Mouse (Mus musculus) cerebellum, adult 9-11 months (tissue): ENCODE data around the gene Ndp.

ENCODE experiments used
- DNase-seq: peaks from one replicate; pipeline ENCODE4 v3.0.0; 2022

The Ndp gene

DNA sequence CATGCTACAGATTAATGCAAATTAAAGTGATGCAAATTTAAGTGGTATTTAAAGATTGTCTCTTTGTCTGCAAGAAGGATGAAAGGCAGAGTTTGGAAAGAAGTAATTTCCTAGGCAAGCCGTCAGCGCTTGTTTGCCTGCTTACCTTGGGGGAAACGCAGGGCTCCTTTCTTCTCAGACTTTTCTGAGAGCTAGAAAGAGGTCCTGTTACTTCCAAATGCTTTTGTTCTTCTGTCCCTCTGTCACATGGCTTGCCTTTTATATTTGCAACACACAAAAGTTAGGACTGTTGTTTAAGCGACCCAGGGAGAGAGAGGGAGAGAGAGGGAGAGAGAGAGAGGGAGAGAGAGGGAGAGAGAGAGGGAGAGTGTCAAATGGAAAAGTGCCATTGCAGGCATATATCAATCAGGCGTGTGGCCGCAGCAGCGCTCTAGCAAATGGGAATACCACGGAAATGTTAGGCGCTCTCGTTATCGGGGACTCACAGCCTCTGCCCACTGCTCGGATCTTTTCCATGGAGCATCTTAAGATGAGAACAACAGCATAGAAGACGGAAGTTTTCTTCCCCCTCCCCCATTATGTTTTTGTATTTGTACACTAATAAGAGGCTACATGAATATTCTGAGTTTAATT lies at the start of gene Ndp:
TSS of gene Ndp (minus strand) at position 534 of the 633 bp plus-strand sequence.
- DNase-seq: peak; percentile 29

DNA sequence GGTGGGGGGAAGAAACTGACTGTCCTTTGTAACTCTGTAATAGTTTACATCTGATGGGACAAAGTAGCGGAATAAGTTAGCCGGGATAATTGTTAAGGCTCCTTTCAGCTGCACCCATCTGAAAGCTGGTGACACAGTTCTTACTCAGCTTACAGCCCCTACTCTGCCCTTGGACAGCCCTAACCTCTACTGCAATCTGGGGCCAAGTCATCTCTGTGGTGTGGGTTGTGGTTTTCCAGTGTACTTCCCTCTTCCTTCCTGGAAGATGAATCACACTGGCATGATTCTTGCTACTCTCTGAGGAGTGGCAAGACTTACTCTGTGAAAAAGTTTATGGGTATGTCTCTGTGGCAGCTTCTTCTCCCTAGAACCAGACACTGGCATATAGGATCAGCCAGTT lies 43.2 kb upstream of the Ndp start:
- no peak for DNase-seq

DNA sequence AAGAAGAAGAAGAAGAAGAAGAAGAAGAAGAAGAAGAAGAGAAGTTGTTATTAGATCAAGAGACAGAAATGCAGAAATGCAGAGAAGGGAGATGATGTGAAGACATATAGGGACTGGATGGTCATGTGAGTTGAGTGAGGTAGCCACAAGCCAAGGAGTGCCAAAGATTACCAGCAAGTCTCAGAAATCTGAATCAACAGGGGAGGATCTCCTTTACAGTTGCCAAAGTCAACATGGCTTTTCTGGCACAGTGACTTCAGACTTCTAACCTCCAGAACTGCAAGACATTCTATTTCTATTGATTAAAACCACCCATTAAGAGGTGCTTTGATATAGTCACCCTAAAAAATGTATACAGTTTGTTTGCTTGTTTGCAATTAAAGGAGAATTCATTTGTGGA lies 6.4 kb upstream of the Ndp start:
- no peak for DNase-seq

DNA sequence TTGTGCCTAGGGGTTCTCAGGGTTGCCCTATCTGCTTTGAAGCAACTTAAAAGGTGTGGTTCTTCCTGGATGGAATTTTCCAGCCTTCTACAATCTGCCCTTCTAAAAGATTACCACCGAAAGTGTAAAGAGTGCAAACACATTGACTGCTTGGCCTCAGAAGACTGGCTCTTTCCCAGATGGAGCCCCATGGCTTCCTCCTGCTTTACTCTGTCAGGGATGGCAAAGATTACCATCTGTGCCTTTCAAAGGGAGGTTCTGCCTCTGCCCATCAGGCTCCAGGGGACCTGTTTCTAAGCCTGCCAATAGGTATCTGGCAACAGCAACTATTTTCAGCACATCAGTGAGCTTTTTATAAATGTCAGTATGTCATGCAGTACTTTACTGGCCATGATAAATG lies 1.5 kb upstream of the Ndp start:
- DNase-seq: peak; percentile 89

DNA sequence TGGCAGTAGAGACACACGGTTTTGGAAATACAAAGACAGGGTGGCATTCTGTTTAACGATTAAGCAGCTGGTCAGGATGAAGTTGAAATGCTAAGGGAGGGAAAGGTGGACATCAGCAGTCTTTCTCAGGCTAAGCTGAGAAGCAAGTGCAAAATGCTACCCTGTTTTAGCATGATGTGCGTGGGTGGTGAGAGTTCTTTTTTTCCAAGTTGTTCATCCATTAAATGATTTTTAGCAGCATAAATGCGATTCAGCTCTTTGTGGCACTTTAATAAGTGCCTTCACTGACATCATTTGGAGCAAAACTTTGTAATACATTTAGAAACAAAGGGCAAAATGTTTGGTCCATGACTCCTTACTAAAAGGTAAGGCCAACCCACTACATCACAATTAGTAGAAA lies 337 bp upstream of the Ndp start:
- no peak for DNase-seq

DNA sequence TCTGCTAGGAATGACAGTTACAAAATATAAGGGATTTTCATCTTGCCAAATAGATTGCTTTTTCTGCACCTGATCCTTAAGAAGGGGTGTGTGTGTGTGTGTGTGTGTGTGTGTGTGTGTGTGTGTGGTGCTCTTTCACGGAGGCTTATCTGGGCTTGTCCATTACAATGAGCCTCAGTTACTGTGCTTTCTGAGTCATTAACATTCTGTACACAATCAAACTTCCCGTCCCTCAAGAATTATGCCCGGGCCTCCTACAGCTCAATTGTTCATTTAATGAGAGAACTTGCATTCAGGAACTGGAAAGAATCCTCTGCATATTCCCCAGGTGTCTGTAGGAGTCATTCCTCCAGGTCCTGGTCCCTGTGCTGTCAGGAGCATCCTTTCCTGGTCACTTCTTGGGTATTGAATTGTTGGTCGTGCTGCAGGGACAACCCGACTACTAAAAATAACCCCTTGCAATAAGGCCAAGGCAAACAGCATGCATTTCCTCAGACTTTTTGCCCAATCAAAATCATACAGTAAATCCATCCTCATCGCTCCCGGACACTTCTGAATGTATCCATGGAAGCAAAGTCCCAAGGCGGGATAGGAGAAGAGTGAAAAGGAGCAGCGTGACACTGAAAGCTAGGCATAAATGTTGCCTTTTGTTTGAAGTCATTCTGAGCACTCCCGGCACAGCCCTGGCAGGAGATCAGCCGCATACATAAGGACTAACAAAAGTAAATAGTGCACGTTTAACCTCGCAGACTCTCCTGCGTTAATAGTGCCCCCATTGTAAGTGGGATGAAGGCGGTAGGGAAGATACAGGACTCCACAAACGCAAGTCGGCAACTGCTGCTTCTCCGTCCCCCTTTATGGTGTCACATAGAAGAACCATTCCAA lies 1.1 kb downstream of the Ndp start:
- peak; percentile 60 for DNase-seq

DNA sequence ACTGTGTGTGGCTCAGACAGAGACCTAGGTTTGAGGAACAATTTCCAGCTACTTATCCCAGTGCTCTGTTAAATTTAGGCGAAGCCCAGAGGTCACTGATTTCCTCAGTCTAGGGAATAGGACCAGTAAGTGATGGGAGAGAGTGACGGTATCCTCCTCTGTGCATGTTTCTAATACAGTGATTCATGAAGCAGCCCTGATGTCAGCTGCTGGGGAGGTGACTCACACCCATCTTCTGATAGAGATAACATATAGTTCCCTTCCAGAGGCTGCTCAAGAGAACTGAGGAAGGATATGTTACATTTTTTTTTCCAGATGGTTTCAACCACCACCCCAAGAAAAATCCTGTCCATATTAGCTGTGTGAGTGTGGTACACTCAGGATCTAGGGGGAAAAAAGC lies 2.9 kb downstream of the Ndp start:
- no peak for DNase-seq

DNA sequence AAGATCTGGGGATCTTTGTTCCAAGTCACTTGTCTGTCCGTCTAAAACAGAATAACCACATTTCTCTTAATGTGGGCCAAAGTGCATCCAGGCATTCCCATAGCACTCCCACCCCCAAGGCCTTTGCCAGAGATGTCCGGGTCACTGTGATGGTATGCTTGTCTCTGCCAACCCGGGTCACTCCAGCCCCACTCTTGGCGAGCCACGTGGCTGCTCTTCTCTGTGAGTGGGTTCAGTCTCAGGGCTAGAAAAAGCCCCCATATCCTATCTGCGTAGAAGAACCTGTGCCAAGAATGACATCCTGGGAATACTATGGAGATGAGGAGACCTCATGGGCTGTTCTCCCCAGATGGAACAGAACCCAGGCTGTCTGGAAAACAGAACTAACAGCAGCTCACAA lies 4.0 kb downstream of the Ndp start:
- no peak for DNase-seq

DNA sequence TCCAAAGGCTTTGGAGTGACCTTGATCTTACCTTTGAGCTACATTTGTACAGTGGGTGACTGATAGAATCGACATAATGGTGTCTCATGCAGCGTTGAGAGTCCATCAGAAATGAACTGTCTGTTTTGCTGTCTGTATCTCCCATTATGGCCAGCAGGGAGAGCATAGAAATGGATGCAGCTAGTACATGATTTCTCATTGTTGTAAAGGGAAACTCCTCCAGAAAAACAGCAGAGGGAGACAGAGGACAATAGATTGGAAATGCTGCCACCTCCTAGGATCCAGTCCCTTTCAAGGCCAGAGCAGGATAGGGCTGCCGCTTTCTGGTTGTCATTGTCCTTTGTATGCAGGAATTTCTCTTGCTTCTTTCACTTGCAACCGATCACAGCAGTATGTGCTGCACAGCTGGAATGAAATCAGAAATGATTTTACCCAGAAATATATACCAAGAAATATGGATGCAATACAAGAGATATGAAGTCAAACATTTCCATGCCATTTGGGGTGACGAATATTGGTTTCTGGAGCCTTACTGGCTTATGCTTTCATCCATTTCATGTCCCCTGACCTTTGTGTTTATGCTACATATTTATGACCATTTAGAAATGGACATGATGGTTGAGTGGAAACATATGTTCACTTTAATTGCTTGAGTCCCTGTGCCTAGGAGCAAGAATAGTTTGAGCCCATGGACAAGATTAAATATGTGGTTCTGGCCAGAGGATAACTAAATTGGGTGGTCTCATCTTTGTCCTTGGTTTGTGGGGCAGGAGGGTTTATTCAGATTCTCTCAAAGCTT lies 17.0 kb downstream of the Ndp start:
- peak; percentile 72 for DNase-seq

DNA sequence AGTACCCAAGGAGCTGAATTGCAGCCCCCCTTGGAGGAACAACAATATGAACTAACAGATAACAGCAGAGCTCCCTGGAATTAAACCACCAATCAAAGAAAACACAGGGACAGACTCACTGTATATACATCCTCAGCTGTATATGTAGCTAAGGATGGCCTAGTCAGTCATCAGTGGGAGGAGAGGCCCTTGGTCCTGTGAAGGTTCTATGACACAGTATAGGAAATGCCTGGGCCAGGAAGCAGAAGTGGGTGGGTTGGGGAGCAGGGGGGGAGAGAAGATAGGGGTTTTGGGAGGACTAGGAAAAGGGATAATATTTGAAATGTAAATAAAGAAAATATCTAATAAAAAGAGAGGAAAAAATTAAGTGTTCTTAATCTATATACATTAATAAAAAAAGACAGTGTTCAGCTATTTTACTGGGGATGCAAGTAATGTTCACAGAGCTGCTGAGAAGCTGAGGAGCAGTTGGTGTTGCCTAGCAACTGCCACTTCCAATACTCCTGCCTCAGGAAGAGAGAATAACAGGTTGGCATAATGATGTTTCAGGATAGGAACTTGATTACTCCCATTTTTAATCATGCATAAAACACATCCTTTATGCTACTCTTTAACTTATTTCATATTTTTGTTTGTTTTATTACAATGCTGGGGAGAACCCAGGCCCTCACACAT lies 43.8 kb downstream of the Ndp start:
- no peak for DNase-seq

DNA sequence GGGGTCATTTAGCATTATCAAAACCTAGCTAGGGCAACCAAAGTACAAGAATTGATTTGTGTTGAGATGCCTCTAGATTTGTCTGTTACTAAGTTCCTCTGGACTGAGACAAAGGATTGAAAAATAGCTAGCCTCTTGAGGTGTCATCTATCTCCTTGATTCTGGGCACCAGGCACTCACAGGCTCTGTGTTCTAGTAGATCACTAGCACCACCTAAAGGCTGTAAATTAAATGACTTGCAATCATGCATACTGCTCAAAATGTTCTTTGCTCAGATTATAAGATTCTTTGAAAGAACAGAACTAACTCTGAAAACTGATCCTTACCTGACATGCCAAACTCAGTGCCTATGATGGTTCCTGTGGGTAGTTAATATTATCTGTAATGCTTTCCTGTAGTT lies 51.3 kb downstream of the Ndp start:
- DNase-seq: no peak

DNA sequence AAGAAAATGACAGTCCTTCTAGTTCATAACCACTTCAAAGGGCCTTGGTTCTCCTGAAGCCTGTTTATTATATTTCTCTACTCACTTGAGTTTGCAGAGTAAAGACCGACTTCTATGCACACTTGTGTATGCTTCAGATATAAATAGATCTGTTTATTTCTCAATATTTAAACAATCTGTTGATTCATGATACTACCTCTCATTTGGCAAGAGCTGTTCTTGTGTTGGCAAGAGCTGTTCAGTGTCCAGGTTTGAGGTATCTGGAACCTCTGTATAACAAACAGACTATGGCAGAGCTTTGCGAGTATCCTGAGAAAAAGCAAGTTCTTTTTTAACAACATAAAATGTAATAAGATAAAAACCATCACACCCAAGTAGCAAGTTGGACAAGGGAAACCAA lies 65.5 kb downstream of the Ndp start:
- DNase-seq: no peak

DNA sequence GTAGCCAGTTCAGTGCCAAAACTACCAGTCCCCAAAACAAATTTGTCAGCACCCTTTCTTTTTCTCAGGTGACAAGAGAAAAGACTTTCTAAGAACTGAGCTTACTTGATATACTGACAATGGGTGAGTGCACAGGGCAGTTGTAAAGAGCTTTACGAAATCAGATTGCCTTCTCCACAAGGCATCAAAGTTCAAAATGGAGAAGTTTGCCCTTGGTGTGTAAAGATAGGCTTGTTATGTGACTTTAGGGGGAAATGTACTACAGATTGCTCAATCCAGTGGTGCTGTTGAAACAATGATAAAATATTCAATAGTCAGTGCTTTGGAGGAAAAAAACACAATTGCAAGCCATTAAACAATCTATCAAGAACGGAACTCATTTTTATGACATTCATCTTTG lies 70.1 kb downstream of the Ndp start:
- DNase-seq: no peak

DNA sequence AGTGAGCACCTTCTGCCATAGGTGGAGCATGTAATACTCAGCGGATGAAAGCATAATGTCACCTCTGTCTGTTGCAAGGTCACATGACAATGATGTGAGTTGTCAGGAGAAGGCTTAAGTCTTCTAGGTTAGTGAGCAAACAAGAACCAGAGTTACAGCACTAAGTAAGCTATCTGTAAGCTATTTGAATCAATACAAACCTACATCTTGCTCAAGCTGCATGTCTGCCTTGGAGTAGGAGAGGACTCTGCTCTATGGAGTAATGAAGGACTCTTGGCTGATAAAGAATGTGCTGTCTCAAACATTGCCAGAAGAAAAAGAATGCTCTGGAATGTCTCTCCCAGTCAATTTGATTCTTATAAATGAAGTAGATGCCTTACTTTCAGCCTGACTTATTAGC lies 74.3 kb downstream of the Ndp start:
- no peak for DNase-seq

DNA sequence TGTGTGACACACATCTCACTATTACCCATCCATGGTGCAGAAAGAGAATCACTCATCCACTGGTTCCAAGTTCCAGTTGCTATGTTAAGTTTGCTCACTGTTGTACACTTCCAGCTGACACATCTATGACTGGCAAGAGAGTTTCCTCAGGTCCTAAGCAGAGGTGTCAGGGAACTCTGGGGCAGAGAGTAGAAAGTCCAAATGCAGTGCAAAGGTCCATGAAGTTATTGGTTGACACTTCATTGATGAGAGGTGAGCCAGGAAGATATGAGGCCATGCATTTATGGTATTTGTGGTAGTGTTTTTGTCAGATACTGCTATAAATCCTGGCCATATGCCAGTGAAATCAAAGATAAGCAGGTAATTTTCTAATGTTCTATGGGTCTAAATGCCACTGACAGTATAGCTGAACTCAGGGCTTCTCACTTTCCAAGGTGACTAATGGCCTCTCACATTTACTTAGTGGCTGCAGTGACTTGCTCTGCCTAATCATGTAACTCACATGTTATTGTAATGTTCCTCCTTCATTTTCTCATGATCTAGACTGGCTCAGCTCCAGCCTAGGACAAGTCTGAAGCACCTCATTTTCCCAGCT lies 75.0 kb downstream of the Ndp start:
- no peak for DNase-seq
